Mouse (Mus musculus): ENCODE measurements around the gene Reg4. TPM values are rescaled to one million over a fixed set of nuclear protein-coding genes. Genes with fewer than 3 reads are reported as not detected.

Gene Reg4
- polyA plus RNA-seq, 1 experiment from 2014 or later = not detected

DNA sequence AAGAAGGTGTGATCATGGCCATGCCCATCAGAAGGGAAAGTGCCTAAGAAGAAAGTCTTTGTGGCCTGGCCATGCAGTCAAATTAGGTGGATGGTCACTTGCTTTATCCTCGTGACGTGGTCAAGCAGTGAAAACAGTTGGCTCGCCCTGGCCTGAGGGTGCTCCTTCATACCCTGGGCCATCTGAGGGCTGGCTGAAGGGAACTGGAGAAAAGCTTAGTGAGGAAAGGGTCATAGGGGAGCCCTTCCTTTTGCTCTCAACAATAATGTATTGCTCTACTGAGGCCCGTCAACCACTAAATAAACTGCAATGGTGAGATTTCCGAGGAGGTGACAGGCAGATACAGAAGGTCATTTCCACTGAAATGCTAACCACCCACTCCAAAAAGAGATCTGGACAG lies 15.3 kb downstream of the Reg4 start:
- H3K36me3 ChIP-seq = no peaks in the 10 kb centered on the region
- WGBS (ENCODE audit: insufficient replicate concordance) = 73% methylated on average over 5 of the region's 5 CpGs

GRCm38 (mm10) chr3:98238150-98238549 lies 16.2 kb downstream of the Reg4 start:
- Histone ChIP-seq H3K9ac (no peak overlapping the region), H3K9me3 (replicated peaks) (no peaks in the 10 kb centered on the region), H3K4me3 (replicated peaks) (no peak overlapping the region), H3K27ac (no peak overlapping the region), H3K4me1 (replicated peaks) (no peaks in the 10 kb centered on the region), H3K4me2 (no peak overlapping the region), H3K36me3 (no peaks in the 10 kb centered on the region), H3K27me3 (no peaks in the 10 kb centered on the region)
- DNase-seq = no peak
- WGBS (ENCODE audit: insufficient replicate concordance) = 78% methylated on average over 3 of the region's 3 CpGs
- no peak for ATAC-seq (ENCODE audit: low read depth)

More for the DNA sequence above, 15.3 kb downstream of the Reg4 start:
- no peaks in the 10 kb centered on the region for H3K9me3 ChIP-seq (replicated peaks)
- no peak for ATAC-seq (ENCODE audit: low read depth)
- no peak overlapping the region for H3K27ac ChIP-seq
- H3K9ac ChIP-seq = no peak overlapping the region
- H3K4me1 ChIP-seq (replicated peaks) = no peaks in the 10 kb centered on the region
- no peak overlapping the region for H3K4me2 ChIP-seq
- no peak overlapping the region for H3K4me3 ChIP-seq (replicated peaks)
- no peaks in the 10 kb centered on the region for H3K27me3 ChIP-seq
- no peak for DNase-seq

DNA sequence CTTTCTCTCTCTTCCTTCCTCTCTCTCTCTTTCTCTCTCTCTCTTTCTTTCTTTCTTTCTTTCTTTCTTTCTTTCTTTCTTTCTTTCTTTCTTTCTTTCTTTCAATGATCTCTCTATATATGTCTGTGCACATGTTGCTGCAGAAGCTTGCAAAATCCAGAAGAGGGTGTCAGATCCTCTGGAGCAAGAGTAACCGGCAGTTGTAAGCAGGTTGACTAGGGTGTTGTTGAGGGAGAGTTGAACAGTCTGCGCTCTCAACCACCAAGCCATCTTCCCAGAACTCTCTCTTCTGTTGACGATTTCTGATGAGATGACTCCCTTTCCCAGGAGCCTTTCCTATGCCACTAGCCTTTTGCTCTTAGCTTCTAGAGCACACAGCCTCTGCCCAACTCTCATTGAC lies 20.1 kb downstream of the Reg4 start:
- Histone ChIP-seq H3K4me3 (replicated peaks) (no peak overlapping the region), H3K27me3 (no peaks in the 10 kb centered on the region), H3K9me3 (replicated peaks) (no peaks in the 10 kb centered on the region), H3K36me3 (no peaks in the 10 kb centered on the region), H3K4me2 (no peak overlapping the region), H3K4me1 (replicated peaks) (peaks cover 12% of the 10 kb centered on the region), H3K9ac (no peak overlapping the region), H3K27ac (no peak overlapping the region; the same call in 1 of the 2 replicates)
- DNase-seq (no peak), ATAC-seq (ENCODE audit: low read depth) (no peak)
- whole genome bisulfite sequencing (ENCODE audit: insufficient replicate concordance) = 69% methylated on average over 3 of the region's 3 CpGs

- Histone ChIP-seq H3K4me2 (no peak overlapping the region), H3K9ac (no peak overlapping the region), H3K27me3 (no peaks in the 10 kb centered on the region), H3K36me3 (no peaks in the 10 kb centered on the region), H3K4me1 (replicated peaks) (peaks cover 17% of the 10 kb centered on the region), H3K4me3 (replicated peaks) (no peak overlapping the region), H3K9me3 (replicated peaks) (no peaks in the 10 kb centered on the region), H3K27ac (no peak overlapping the region; the same call in 1 of the 2 replicates)
- DNase-seq (no peak), ATAC-seq (ENCODE audit: low read depth) (peak; percentile 65; the same call in 1 of the 2 replicates)
- 67% methylated on average over 8 of the region's 8 CpGs for WGBS (ENCODE audit: insufficient replicate concordance)
Observed at GRCm38 (mm10) chr3:98242458-98243037, 20.6 kb downstream of the Reg4 start.

DNA sequence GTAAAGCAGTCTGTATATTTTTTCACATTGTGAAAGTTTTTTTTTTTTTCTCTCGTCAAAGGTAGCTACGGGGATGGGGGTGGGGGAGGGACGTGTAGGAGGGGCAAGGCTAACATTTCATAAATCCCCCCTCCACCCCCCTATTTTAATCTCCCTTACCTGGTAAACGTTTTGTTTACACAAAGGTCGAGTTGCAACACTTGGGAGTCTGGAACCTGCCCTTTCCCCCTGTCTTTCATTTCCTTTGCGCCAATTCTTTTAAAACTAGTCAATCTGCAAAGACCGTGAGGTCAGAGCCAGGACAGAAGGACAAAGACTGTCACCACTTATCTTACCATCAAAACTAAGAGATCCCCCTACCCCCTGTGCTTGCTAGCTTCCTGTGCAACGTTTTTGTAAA lies 23.9 kb downstream of the Reg4 start:
- peaks cover 17% of the 10 kb centered on the region for H3K4me1 ChIP-seq (replicated peaks)
- no peaks in the 10 kb centered on the region for H3K27me3 ChIP-seq
- no peak overlapping the region for H3K4me2 ChIP-seq
- H3K36me3 ChIP-seq = no peaks in the 10 kb centered on the region
- WGBS (ENCODE audit: insufficient replicate concordance) = 18% methylated on average over 8 of the region's 8 CpGs
- no peak overlapping the region for H3K9ac ChIP-seq
- ATAC-seq (ENCODE audit: low read depth) (no peak), DNase-seq (no peak)
- H3K27ac ChIP-seq = peak overlapping the region; percentile 37; the same call in 1 of the 2 replicates
- H3K9me3 ChIP-seq (replicated peaks) = no peaks in the 10 kb centered on the region
- H3K4me3 ChIP-seq (replicated peaks) = no peak overlapping the region

GRCm38 (mm10) chr3:98246985-98247751 lies 25.2 kb downstream of the Reg4 start:
- Histone ChIP-seq H3K4me2 (no peak overlapping the region), H3K27ac (peak overlapping the region; percentile 51; the same call in 1 of the 2 replicates), H3K4me1 (replicated peaks) (peaks cover 17% of the 10 kb centered on the region), H3K9ac (no peak overlapping the region), H3K4me3 (replicated peaks) (no peak overlapping the region), H3K36me3 (no peaks in the 10 kb centered on the region), H3K9me3 (replicated peaks) (no peaks in the 10 kb centered on the region), H3K27me3 (no peaks in the 10 kb centered on the region)
- ATAC-seq (ENCODE audit: low read depth) (peak; percentile 61), DNase-seq (no peak)
- 34% methylated on average over 7 of the region's 7 CpGs for WGBS (ENCODE audit: insufficient replicate concordance)

- Histone ChIP-seq H3K27ac (no peak overlapping the region), H3K27me3 (no peaks in the 10 kb centered on the region), H3K4me1 (replicated peaks) (peaks cover 17% of the 10 kb centered on the region), H3K4me3 (replicated peaks) (no peak overlapping the region), H3K9me3 (replicated peaks) (no peaks in the 10 kb centered on the region), H3K36me3 (no peaks in the 10 kb centered on the region), H3K9ac (no peak overlapping the region), H3K4me2 (no peak overlapping the region)
- no peak for DNase-seq
- 73% methylated on average over 2 of the region's 2 CpGs for WGBS (ENCODE audit: insufficient replicate concordance)
- ATAC-seq (ENCODE audit: low read depth) = no peak
Observed at GRCm38 (mm10) chr3:98249378-98249777, 27.4 kb downstream of the Reg4 start.

DNA sequence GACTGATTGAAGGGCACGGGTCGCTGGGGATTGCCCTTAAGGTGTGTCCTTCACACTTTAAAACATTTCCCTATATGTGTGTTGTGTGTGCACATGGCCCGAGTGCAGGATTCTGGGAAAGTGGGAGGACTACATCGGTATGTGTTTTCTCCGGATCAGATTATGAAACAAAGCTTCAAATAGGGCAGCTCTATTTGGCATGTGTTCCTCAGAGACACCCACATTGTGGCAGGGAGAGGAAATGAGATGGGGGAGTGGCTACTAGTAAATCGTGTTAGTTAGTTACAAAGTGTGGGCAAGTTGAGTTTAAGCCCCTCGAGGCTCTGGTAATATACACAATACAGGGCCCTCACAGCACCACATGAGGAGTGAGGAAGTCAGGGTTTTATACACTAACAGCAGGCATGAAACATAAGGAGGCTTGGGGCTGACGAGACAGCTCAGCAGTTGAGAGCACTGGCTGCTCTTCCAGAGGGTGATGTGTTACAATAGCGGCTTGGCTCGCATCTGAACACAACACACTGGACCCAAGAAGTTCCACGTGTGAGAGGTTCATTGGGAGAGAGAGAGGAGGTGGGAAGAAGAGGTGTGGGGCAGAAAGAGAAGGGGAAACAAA lies 28.0 kb downstream of the Reg4 start:
- DNase-seq = no peak

DNA sequence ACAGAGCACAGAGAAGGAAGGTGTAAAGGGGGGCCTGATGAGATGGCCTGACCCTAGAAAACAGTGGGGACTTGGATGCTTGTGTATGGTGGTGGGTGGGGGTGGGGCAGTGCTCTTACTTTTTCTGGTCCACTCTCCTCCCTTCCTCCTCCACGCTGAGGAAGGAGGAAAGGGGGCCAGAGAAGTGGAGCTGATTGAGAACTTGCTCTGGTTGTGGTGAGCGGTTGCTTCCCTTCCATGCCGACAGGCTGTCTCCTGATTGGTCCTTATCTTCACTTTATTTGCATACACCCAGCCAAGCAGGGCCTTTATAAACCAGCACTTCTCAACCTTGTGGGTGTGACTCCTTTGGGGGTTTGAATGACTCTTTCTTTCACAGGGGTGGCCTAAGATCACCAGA lies 32.1 kb downstream of the Reg4 start:
- H3K27ac ChIP-seq = no peak overlapping the region
- no peak overlapping the region for H3K4me2 ChIP-seq
- no peak overlapping the region for H3K9ac ChIP-seq
- no peaks in the 10 kb centered on the region for H3K36me3 ChIP-seq
- ATAC-seq (ENCODE audit: low read depth) (no peak), DNase-seq (no peak)
- no peaks in the 10 kb centered on the region for H3K27me3 ChIP-seq
- no peak overlapping the region for H3K4me3 ChIP-seq (replicated peaks)
- 81% methylated on average over 2 of the region's 3 CpGs for WGBS (ENCODE audit: insufficient replicate concordance)
- no peaks in the 10 kb centered on the region for H3K4me1 ChIP-seq (replicated peaks)
- no peaks in the 10 kb centered on the region for H3K9me3 ChIP-seq (replicated peaks)

More for the DNA sequence above, 28.0 kb downstream of the Reg4 start:
- no peak overlapping the region for H3K4me3 ChIP-seq (replicated peaks)
- H3K4me1 ChIP-seq (replicated peaks) = peaks cover 17% of the 10 kb centered on the region
- H3K9me3 ChIP-seq (replicated peaks) = no peaks in the 10 kb centered on the region
- H3K36me3 ChIP-seq = no peaks in the 10 kb centered on the region
- no peaks in the 10 kb centered on the region for H3K27me3 ChIP-seq
- 64% methylated on average over 11 of the region's 11 CpGs for WGBS (ENCODE audit: insufficient replicate concordance)
- ATAC-seq (ENCODE audit: low read depth) = no peak
- H3K4me2 ChIP-seq = no peak overlapping the region
- no peak overlapping the region for H3K9ac ChIP-seq
- no peak overlapping the region for H3K27ac ChIP-seq

DNA sequence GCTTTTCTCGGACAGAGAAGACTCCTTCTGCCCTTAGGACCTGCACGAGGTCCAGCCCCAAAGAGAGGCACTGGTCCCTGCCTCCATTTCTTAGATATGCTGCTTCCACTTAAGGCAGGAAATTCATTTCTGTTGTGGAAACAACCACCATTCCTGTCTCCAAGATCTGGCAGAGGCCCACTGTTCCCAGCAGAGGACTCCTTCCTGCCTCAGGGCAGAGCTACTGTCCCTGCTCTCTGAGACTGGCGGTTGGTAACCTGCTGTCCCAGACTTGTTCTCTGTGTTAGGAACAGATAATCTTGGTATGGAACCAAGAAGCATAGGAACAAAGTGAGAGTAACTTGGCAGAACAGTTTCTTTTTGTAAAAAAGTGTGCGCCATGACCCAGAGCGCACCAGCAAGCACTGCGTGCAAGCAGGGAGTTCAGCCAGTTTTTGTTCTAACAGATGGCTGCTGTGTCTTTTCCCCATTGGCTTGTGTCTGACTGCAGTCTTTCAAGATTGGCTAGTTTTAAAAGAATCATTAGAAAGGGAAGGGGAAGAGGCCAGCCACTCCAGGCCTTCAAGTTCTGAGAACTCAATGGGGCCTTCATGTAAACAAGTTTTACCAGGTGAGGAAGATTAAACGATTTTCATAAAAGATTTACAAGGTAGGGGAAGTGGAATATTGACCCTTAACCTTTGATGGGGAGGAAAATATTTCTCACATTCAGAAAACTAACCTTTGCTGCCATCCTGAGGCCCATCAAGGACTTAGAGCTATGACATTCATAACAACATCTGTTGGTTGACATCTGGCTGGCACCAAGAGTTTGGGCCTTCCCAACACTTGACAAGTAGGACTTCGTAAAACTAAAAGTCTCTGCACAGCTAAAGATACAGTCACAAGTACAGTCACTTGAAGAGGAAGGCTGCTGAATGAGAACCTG lies 33.0 kb downstream of the Reg4 start:
- no peak overlapping the region for H3K27ac ChIP-seq
- ATAC-seq (ENCODE audit: low read depth) = no peak
- H3K27me3 ChIP-seq = no peaks in the 10 kb centered on the region
- H3K4me3 ChIP-seq (replicated peaks) = no peak overlapping the region
- H3K36me3 ChIP-seq = no peaks in the 10 kb centered on the region
- DNase-seq = no peak
- H3K9me3 ChIP-seq (replicated peaks) = no peaks in the 10 kb centered on the region
- no peak overlapping the region for H3K9ac ChIP-seq
- WGBS (ENCODE audit: insufficient replicate concordance) = 80% methylated on average over 8 of the region's 8 CpGs
- no peak overlapping the region for H3K4me2 ChIP-seq
- H3K4me1 ChIP-seq (replicated peaks) = no peaks in the 10 kb centered on the region

GRCm38 (mm10) chr3:98258723-98259122 lies 36.8 kb downstream of the Reg4 start:
- H3K4me1 ChIP-seq (replicated peaks) = peaks cover 21% of the 10 kb centered on the region
- H3K27me3 ChIP-seq = no peaks in the 10 kb centered on the region
- no peak overlapping the region for H3K9ac ChIP-seq
- WGBS (ENCODE audit: insufficient replicate concordance) = 61% methylated on average over 4 of the region's 4 CpGs
- no peak for ATAC-seq (ENCODE audit: low read depth)
- DNase-seq = no peak
- H3K27ac ChIP-seq = no peak overlapping the region
- H3K4me3 ChIP-seq (replicated peaks) = no peak overlapping the region
- no peak overlapping the region for H3K4me2 ChIP-seq
- H3K36me3 ChIP-seq = no peaks in the 10 kb centered on the region
- H3K9me3 ChIP-seq (replicated peaks) = no peaks in the 10 kb centered on the region
